Mouse (Mus musculus): ENCODE measurements around the gene Dock9.

The Dock9 gene

GRCm38 (mm10) chr14:121777279-121777831 is 20.3 kb downstream of the Dock9 start:
- no peak for TF ChIP-seq GATA4 (IDR thresholded peaks at IDR 0.05; ENCODE audit: insufficient replicate concordance, low read length)

- TF ChIP-seq GATA4 (IDR thresholded peaks at IDR 0.05; ENCODE audit: insufficient replicate concordance, low read length): no peak
Observed at GRCm38 (mm10) chr14:121776749-121777148, 20.9 kb downstream of the Dock9 start.

- TF ChIP-seq GATA4 (IDR thresholded peaks at IDR 0.05; ENCODE audit: insufficient replicate concordance, low read length): no peak
Observed at GRCm38 (mm10) chr14:121762021-121762452, 35.6 kb downstream of the Dock9 start.

- no peak for TF ChIP-seq GATA4 (IDR thresholded peaks at IDR 0.05; ENCODE audit: insufficient replicate concordance, low read length)
Observed at GRCm38 (mm10) chr14:121760403-121760802, 37.2 kb downstream of the Dock9 start.

GRCm38 (mm10) chr14:121754110-121754509 is 43.5 kb downstream of the Dock9 start:
- no peak for TF ChIP-seq GATA4 (IDR thresholded peaks at IDR 0.05; ENCODE audit: insufficient replicate concordance, low read length)

- no peak for TF ChIP-seq GATA4 (IDR thresholded peaks at IDR 0.05; ENCODE audit: insufficient replicate concordance, low read length)
Observed at GRCm38 (mm10) chr14:121752686-121753426, 44.8 kb downstream of the Dock9 start.

GRCm38 (mm10) chr14:121749606-121750005 is 48.0 kb downstream of the Dock9 start:
- no peak for TF ChIP-seq GATA4 (IDR thresholded peaks at IDR 0.05; ENCODE audit: insufficient replicate concordance, low read length)

GRCm38 (mm10) chr14:121749084-121749483 is 48.6 kb downstream of the Dock9 start:
- TF ChIP-seq GATA4 (IDR thresholded peaks at IDR 0.05; ENCODE audit: insufficient replicate concordance, low read length): no peak

GRCm38 (mm10) chr14:121747360-121747759 is 50.3 kb downstream of the Dock9 start:
- TF ChIP-seq GATA4 (IDR thresholded peaks at IDR 0.05; ENCODE audit: insufficient replicate concordance, low read length): no peak

- no peak for TF ChIP-seq GATA4 (IDR thresholded peaks at IDR 0.05; ENCODE audit: insufficient replicate concordance, low read length)
Observed at GRCm38 (mm10) chr14:121743787-121744417, 53.7 kb downstream of the Dock9 start.

GRCm38 (mm10) chr14:121738431-121739403 is 58.9 kb downstream of the Dock9 start:
- TF ChIP-seq GATA4 (IDR thresholded peaks at IDR 0.05; ENCODE audit: insufficient replicate concordance, low read length): no peak

GRCm38 (mm10) chr14:121737277-121737676 is 60.4 kb downstream of the Dock9 start:
- TF ChIP-seq GATA4 (IDR thresholded peaks at IDR 0.05; ENCODE audit: insufficient replicate concordance, low read length): no peak

- TF ChIP-seq GATA4 (IDR thresholded peaks at IDR 0.05; ENCODE audit: insufficient replicate concordance, low read length): no peak
Observed at GRCm38 (mm10) chr14:121735678-121736077, 62.0 kb downstream of the Dock9 start.

- TF ChIP-seq GATA4 (IDR thresholded peaks at IDR 0.05; ENCODE audit: insufficient replicate concordance, low read length): no peak
Observed at GRCm38 (mm10) chr14:121734217-121734616, 63.4 kb downstream of the Dock9 start.

GRCm38 (mm10) chr14:121733694-121734093 is 63.9 kb downstream of the Dock9 start:
- TF ChIP-seq GATA4 (IDR thresholded peaks at IDR 0.05; ENCODE audit: insufficient replicate concordance, low read length): no peak
